Mouse (Mus musculus) limb, embryonic 10.5 days (tissue): ENCODE measurements around the gene Fabp3. TPM values are rescaled to one million over a fixed set of nuclear protein-coding genes. Genes with fewer than 3 reads are reported as not detected.

Experiments
- DNase-seq: peaks from one replicate; pipeline ENCODE4 v3.0.0-alpha.2; 2017; ENCODE audit warnings: low spot score
- H3K27ac ChIP-seq: fragments of 300-500 bp; sonication (generic); 2 replicates; pipeline ENCODE4 v1.5.1; 2016; ENCODE audit warnings: mild to moderate bottlenecking
- H3K27me3 ChIP-seq: fragments of 300-500 bp; sonication (generic); 2 replicates; pipeline ENCODE4 v1.6.1; 2016; ENCODE audit warnings: low read depth, mild to moderate bottlenecking; ENCODE audit not compliant: poor library complexity, severe bottlenecking
- H3K36me3 ChIP-seq: fragments of 300-500 bp; sonication (generic); 2 replicates; pipeline ENCODE4 v1.6.1; 2016; ENCODE audit warnings: mild to moderate bottlenecking, moderate library complexity
- H3K4me1 ChIP-seq: fragments of 300-500 bp; sonication (generic); 2 replicates; pipeline ENCODE4 v1.6.1; 2016
- H3K4me3 ChIP-seq: fragments of 300-500 bp; sonication (generic); 2 replicates; pipeline ENCODE4 v1.5.1; 2016; ENCODE audit warnings: mild to moderate bottlenecking, moderate library complexity
- H3K9me3 ChIP-seq: fragments of 300-500 bp; sonication (generic); replicated peaks from 2 replicates; pipeline ENCODE4 v1.6.1; 2016; ENCODE audit warnings: mild to moderate bottlenecking
- WGBS: fragments of 180-500 bp; shearing (Covaris S2); methylation state at CpG from one replicate; pipeline ENCODE4 v1.1.7; 2016; 5-methylcytosine and 5-hydroxymethylcytosine counted together
- polyA plus RNA-seq: library from polyadenylated mRNA; unstranded; fragments of >200 nt; fragmentation: Nextera tagmentation; extraction: Ambion mirVana; gene quantifications from 2 replicates; pipeline ENCODE4 v1.2.1, GENCODE M21; 2016

Fabp3 gene
- polyA plus RNA-seq, 1 experiment from 2014 or later, result 3.0 TPM

DNA sequence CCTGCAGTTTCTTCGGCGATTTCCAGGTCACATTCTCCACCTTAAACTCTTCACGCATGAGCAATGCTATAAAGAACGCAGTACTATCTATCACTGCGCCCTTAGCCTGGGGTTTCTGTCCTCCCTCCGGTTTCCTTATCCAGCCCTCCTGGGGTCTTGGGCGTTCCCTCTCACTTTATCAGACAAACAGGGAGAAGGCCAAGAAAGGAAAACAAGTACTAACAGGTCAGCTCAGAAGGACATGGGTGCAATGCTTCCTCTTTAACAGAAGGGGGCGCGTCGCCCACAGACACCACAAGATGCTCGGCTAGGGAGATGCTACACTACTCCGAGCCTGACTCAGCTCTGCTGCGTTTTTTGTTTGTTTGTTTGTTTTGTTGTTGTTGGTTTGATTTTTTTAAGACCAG lies 11.3 kb upstream of the Fabp3 start:
- Histone ChIP-seq H3K4me3 (no peak overlapping the region), H3K9me3 (no peaks in the 10 kb centered on the region), H3K4me1 (peaks cover 9% of the 10 kb centered on the region), H3K36me3 (no peaks in the 10 kb centered on the region), H3K27me3 (no peaks in the 10 kb centered on the region), H3K27ac (no peak overlapping the region)
- DNase-seq, result peak; percentile 48
- WGBS, result 27% methylated on average over 13 of the region's 13 CpGs

DNA sequence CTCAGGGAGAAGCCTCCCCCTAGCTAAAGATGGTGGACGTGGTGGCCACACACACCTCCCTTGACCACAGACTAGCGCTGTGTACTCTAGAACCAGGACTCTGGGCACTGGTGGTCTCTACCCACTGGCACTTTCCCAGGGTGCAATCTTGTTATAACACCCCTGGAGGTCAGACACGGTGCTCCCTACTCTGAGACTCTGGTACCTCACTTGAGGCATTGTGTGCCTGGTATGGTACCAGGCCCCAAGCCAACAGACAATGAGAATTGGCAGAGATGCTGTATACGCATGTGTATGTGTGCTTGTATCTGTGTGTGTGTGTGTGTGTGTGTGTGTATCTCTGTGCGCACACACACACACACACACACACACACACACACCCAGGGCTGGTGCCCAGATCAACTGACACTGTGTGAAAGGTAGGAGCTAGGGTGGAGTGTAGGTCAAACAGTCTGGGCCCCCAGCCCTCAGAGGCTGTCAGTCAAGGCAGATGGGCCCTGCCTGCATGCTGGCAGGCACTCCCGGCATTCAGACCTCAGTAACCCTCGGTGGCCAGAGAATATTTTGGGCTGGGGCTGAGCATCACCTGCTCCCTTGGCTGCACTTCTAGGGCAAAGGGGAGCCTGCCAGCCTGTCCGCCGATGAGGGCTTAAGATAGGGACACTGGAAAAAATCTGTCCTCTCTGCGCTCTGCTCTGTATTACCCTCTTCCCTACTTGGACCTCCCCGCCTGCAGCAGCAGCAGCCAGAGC lies 9.3 kb upstream of the Fabp3 start:
- WGBS, result 77% methylated on average over 11 of the region's 11 CpGs
- no peaks in the 10 kb centered on the region for H3K9me3 ChIP-seq
- no peak for DNase-seq
- peaks cover 9% of the 10 kb centered on the region for H3K4me1 ChIP-seq
- no peak overlapping the region for H3K4me3 ChIP-seq
- H3K36me3 ChIP-seq, result no peaks in the 10 kb centered on the region
- no peak overlapping the region for H3K27ac ChIP-seq
- no peaks in the 10 kb centered on the region for H3K27me3 ChIP-seq

DNA sequence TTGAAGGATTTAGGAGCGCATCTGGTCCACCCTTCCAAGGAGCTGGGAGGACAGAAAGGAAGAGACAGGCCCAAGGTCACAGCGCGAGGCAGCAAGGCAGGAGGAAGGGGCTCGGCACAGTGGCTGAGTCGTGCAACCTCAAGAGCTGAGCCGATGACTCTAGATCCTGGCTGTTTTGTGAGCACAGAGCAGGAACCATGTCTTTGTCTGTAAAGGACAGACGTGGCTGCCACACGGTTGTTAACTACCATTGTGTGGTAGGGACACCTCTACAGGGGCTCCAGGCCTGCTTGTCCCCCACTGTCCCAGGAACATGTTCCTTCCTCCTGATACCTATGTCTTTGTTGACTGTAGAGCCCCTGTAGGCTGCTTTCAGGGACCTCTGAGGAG lies 8.8 kb upstream of the Fabp3 start:
- no peak for DNase-seq
- Histone ChIP-seq H3K27me3 (peaks cover 4% of the 10 kb centered on the region), H3K27ac (no peak overlapping the region; the same call in 1 of the 2 replicates), H3K4me3 (no peak overlapping the region), H3K4me1 (peaks cover 11% of the 10 kb centered on the region), H3K36me3 (no peaks in the 10 kb centered on the region), H3K9me3 (no peaks in the 10 kb centered on the region)
- 77% methylated on average over 8 of the region's 8 CpGs for WGBS

DNA sequence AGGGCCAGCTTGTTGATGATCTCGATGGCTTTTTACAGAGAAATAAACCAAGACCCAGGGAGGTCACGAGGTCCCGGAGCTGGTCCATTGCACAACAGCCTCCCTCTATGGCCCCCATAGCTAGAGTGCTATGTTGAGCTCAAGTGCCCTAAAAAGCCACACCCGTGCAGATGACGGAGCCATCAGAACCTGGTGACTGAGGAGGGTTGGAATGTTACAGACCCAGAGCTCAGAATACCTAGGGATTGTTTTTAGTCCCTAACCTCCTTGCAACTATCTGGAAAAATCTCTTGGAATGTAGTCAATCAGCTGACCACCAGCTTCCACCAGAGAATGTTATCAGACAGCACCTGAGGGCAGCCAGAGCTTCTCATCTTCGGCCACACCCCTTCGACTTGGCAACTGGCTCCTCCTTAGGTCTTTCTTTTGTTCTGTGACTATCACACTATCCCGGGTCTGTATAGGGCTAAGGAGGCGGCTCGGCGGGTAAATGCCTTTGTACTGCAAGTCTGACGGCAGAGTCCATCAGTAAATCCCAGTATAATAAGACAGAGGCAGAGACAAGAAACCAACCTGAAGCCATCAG lies 6.0 kb upstream of the Fabp3 start:
- peaks cover 32% of the 10 kb centered on the region for H3K27me3 ChIP-seq
- peaks cover 7% of the 10 kb centered on the region for H3K4me1 ChIP-seq
- H3K9me3 ChIP-seq, result no peaks in the 10 kb centered on the region
- WGBS, result 65% methylated on average over 12 of the region's 12 CpGs
- no peaks in the 10 kb centered on the region for H3K36me3 ChIP-seq
- H3K27ac ChIP-seq, result no peak overlapping the region
- no peak for DNase-seq
- no peak overlapping the region for H3K4me3 ChIP-seq

DNA sequence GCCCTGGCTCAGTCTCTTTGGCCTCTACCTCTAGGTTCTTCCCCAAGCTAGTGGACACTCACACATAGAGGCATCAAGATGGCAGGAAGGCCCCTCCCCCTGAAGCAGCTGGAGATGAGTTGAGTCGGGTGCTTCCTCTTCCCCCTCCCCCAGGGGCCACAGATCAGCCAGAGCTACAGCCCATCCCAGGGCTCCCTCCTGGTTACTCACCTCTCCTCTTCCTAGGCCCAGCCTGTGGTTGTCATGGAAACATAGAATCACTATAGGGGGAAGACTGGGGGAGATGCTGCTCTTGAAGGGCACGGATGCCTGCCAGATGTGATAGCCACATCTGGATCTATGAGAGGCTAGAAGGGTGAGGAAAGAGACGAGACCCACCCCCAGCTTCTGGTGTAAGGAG lies 3.6 kb upstream of the Fabp3 start:
- DNase-seq, result no peak
- WGBS, result 24% methylated on average over 3 of the region's 3 CpGs
- Histone ChIP-seq H3K36me3 (no peaks in the 10 kb centered on the region), H3K9me3 (no peaks in the 10 kb centered on the region), H3K27ac (no peak overlapping the region), H3K4me3 (no peak overlapping the region), H3K4me1 (peaks cover 27% of the 10 kb centered on the region), H3K27me3 (peaks cover 55% of the 10 kb centered on the region)

DNA sequence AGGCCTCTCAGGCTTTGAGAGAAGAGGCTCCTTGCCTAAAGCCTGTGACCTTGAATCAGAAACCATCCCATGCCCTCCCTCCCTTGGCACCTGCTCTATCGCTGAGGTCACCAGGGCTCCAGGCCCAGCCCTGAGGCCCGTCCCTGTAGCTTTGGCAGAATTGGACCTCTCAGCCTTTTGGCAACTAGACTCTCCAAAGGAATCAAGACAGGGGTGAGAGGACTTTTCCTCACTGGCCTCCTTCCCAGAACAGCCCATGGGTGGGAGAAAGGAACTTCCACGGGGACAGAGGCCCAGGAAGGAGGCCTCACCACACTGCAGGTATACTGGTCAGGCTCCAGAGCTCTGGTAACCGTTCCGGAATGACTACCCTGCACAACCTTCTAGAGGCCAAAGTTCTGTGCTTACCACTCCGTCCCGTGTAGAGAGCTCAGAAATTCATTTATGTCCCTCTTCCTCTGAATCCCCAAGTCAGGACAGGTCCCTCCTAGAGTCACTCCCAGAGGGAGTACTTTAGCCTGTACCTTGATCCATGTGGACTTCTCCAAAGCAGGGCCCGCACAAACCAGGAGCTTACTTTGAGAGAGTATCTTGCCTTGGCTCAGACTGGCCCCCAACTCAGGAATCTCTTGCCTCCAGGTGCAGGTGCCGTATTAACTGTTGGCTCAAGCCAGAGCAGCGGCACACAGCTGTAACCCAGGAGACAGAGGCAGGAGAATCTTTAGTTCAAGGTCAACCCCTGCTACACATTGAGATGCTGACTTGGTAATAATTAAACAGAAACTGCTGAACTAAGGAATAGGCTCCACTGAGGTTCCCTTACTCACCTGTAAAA lies 1.4 kb upstream of the Fabp3 start:
- no peak overlapping the region for H3K27ac ChIP-seq
- H3K4me1 ChIP-seq, result peaks cover 27% of the 10 kb centered on the region
- no peak for DNase-seq
- WGBS, result 72% methylated on average over 10 of the region's 10 CpGs
- peak overlapping the region; percentile 61 for H3K4me3 ChIP-seq
- no peaks in the 10 kb centered on the region for H3K9me3 ChIP-seq
- H3K36me3 ChIP-seq, result no peaks in the 10 kb centered on the region
- H3K27me3 ChIP-seq, result peaks cover 78% of the 10 kb centered on the region

DNA sequence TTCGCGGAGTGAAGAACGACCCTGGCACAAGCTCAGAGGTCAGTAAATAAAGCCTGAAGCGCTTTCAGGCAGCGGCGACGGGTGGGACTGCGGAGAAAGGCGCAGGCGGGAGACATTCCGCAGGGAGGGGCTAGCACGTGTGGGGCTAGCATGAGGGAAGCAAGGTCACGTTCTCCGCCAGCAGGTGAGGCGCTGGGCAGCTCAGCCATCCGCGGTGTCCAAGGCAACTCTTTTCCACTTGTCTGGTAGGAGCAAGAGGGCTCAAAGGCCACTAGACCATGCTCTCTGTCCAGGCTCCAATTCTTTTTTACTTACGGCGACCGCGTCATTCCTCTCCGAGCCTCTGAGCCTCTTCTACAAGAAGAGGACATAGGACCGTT lies 554 bp upstream of the Fabp3 start:
- no peaks in the 10 kb centered on the region for H3K36me3 ChIP-seq
- peak; percentile 79 for DNase-seq
- peak overlapping the region; percentile 61 for H3K4me3 ChIP-seq
- H3K27me3 ChIP-seq, result peaks cover 78% of the 10 kb centered on the region
- WGBS, result under 1% methylated on average over 23 of the region's 23 CpGs
- H3K4me1 ChIP-seq, result peaks cover 27% of the 10 kb centered on the region
- H3K9me3 ChIP-seq, result no peaks in the 10 kb centered on the region
- no peak overlapping the region for H3K27ac ChIP-seq

DNA sequence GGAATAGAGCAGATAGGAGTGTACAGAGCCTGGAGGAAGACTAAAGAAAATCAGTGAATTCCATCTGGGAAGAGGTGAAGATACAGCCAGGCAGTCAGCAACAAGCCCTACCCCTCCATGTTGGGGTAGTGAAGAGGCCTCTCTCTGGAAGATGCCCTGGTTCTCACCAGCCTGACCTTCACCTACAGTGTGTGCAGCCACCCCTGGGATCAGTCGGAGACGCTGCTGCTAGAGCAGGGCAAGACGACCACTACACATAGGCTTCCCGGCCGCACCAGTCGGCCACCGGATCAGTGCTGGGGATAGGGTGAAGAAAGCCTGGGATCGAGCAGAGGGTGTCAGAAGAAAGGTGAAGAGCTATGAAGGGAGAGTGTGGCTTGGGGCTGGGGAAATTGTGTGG lies 859 bp downstream of the Fabp3 start:
- H3K36me3 ChIP-seq, result peaks cover 4% of the 10 kb centered on the region
- DNase-seq, result no peak
- H3K27me3 ChIP-seq, result peaks cover 78% of the 10 kb centered on the region
- H3K9me3 ChIP-seq, result no peaks in the 10 kb centered on the region
- WGBS, result 41% methylated on average over 8 of the region's 8 CpGs
- H3K4me1 ChIP-seq, result peaks cover 27% of the 10 kb centered on the region
- 0 out of 2 replicates have a peak overlapping the region, but pooled peaks have one; percentile 20 for H3K27ac ChIP-seq
- peak overlapping the region; percentile 61 for H3K4me3 ChIP-seq

DNA sequence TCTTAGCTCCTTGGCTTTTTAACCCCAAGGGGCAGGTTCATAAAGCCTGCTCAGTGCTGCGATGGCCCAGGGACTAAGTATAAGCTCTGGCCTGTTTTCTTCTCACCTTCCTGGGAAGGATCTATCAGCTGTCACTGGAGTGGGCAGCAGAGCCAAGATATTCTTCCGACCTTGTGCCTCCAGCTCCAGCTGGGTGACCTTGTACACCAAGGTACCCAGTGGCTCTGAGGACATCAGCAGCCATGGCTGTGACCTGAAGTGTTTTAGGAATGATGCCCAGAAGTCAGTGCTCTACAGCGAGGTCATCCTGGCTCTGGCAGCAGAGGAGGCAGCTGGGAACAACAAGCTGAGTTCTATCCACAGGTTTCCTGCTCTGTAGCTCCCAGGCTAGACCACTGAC lies 4.1 kb downstream of the Fabp3 start:
- WGBS, result 85% methylated on average over 3 of the region's 3 CpGs
- peaks cover 19% of the 10 kb centered on the region for H3K4me1 ChIP-seq
- H3K36me3 ChIP-seq, result peaks cover 33% of the 10 kb centered on the region
- H3K9me3 ChIP-seq, result no peaks in the 10 kb centered on the region
- no peak overlapping the region for H3K4me3 ChIP-seq
- H3K27ac ChIP-seq, result no peak overlapping the region
- H3K27me3 ChIP-seq, result peaks cover 45% of the 10 kb centered on the region
- DNase-seq, result no peak

DNA sequence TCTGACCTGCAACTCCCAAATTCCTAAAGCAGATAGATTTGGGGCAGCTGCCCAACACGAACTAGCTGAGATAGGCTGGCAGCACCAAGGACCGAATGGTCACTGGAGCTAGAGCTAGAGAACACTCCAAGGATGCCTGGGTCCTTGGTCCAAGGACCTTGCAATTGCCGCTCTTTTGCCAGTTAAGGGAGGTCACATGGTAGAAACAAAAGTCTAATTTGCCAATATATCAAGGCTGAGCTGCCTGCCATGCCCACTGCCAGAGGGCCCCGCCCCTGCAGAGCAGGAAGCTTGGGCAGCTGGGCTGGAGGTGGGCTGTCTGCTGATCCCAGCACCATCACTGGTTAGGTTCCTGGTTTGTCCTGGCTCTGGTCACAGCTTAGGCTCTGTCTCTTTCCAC lies 5.2 kb downstream of the Fabp3 start:
- no peak overlapping the region for H3K27ac ChIP-seq
- no peak for DNase-seq
- peaks cover 44% of the 10 kb centered on the region for H3K36me3 ChIP-seq
- H3K4me3 ChIP-seq, result no peak overlapping the region
- H3K27me3 ChIP-seq, result peaks cover 35% of the 10 kb centered on the region
- H3K9me3 ChIP-seq, result no peaks in the 10 kb centered on the region
- 90% methylated on average over 4 of the region's 4 CpGs for WGBS
- H3K4me1 ChIP-seq, result peaks cover 8% of the 10 kb centered on the region

DNA sequence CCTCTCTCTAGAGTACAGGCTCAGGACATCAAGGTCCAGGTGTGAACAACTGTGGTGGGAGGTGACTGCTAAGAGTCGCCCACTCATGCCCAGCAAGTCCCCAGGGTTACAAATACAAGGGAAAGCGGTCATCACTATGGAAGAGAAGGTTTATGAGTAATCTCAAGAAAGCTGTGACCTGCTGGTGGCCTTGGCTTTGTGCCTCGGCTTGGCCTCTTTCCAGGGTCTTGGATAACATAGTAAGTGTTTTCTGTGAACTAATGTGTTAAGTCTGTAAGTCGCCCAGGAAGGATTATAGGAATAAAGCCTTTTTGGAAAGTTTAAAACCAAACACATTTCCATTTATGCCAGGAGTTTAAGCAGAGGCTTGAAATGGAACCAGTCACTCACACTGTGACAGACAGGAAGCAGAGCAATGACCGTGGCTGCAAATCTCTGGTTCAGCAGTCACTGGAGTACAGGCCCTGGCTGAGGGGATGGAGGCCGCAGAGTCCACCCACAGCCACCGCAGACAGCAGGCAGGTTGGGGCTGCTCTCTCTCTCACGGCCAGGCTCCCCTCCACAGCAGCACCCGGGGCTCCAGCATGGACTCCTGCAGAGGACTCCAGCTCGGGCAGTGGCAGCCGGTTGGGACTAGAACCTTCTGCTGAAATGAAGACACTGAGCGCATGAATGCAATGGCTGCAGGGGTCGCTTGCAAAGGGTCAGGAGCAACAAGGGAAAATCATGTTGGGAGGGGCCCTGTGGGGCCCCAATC lies 7.6 kb downstream of the Fabp3 start:
- H3K36me3 ChIP-seq, result peaks cover 63% of the 10 kb centered on the region
- no peaks in the 10 kb centered on the region for H3K4me1 ChIP-seq
- WGBS, result 86% methylated on average over 13 of the region's 13 CpGs
- no peak for DNase-seq
- H3K27me3 ChIP-seq, result peaks cover 11% of the 10 kb centered on the region
- H3K9me3 ChIP-seq, result no peaks in the 10 kb centered on the region
- H3K27ac ChIP-seq, result no peak overlapping the region
- H3K4me3 ChIP-seq, result no peak overlapping the region

DNA sequence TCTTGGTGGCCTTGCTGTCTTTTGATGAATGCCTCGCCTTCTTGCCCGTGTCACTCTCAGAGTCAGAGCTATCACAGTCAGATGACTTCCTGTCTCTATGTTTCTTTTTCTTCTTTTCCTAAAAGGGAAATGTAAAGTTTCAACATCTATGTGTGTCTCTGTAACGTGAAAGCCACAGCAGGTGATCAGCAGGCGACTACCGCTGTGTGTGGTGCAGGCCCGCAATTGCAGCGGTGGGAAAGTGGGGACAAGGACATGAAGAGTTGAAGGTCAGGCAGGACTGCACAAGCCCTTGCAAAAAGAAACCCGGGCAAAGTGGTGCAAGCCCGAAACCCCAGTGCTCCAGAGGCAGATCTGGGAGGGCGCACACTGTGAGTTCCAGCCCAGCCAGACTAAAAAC lies 8.3 kb downstream of the Fabp3 start:
- Histone ChIP-seq H3K36me3 (peaks cover 68% of the 10 kb centered on the region), H3K27me3 (peaks cover 3% of the 10 kb centered on the region), H3K4me1 (no peaks in the 10 kb centered on the region), H3K4me3 (no peak overlapping the region), H3K27ac (no peak overlapping the region), H3K9me3 (no peaks in the 10 kb centered on the region)
- DNase-seq, result no peak
- WGBS, result 89% methylated on average over 10 of the region's 10 CpGs
